Mouse (Mus musculus) mesoderm, embryonic 11.5 days (tissue): ENCODE data around the gene Apol7a.
A peak's percentile ranks its signal among the peaks of the same experiment; 100 is the strongest.

ENCODE experiments used
- DNase-seq: peaks from one replicate; pipeline ENCODE4 v3.0.0-alpha.2; 2012; ENCODE audit warnings: low read depth, low spot score

The Apol7a gene

DNA sequence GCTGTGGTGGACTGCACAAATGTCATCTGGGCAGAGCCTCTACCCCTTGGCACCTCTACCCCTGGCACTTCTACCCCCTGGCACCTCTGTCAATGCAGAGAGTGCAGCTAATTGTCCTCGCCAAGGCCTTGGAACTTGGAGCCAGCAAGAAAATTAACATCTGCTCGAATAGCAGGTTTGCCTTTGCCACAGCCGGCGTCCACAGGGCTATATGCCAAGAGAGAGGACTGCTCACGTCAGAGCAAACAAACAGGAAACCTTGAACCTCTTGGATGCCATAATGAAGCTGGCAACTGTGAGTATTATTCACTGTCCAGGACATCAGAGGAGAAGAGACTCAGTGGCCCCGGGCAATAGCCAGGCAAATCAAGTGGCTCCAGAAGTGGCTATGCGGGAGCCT lies 22.0 kb downstream of the Apol7a start:
- DNase-seq, result no peak

GRCm38 (mm10) chr15:77370588-77370987 lies 28.3 kb downstream of the Apol7a start:
- no peak for DNase-seq

GRCm38 (mm10) chr15:77369981-77370380 lies 28.9 kb downstream of the Apol7a start:
- no peak for DNase-seq

GRCm38 (mm10) chr15:77368818-77369320 lies 30.0 kb downstream of the Apol7a start:
- DNase-seq, result no peak

DNA sequence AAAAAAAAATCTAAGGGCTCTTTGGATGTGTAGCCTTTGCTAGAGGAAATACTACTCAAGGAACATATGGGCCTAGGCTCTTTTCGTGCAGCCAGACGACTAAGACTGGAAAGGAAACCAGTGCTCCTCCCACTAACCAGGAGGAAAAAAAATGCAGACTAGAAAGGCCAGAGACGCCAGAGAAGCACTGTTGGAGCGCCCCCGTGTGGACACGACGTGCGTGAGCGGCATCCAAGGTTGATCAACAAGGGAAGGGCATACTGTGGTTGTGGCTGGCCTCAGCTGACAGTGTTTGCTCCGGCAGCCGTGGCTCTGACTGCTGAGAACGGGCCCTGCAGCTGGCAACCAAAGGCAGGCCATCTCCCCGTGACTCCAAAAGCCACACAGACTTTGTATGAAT lies 30.8 kb downstream of the Apol7a start:
- peak; percentile 94 for DNase-seq

DNA sequence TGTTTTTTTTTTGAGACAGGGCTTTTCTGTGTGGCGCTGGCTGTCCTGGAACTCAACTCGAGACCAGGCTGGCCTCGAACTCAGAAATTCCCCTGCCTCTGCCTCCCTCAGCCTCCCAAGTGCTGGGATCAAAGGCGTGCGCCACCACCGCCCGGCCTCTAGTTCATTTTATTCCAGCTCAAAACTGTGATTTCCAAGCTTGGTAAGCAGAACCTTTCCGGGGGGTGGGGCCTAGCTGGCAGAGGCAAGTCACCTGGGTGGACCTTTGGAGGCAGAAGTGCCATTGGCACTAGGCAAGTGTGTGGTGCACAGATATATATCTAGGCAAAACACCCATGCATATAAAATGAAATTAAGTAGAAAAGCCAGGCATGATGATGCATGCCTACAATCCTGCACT lies 31.4 kb downstream of the Apol7a start:
- no peak for DNase-seq

DNA sequence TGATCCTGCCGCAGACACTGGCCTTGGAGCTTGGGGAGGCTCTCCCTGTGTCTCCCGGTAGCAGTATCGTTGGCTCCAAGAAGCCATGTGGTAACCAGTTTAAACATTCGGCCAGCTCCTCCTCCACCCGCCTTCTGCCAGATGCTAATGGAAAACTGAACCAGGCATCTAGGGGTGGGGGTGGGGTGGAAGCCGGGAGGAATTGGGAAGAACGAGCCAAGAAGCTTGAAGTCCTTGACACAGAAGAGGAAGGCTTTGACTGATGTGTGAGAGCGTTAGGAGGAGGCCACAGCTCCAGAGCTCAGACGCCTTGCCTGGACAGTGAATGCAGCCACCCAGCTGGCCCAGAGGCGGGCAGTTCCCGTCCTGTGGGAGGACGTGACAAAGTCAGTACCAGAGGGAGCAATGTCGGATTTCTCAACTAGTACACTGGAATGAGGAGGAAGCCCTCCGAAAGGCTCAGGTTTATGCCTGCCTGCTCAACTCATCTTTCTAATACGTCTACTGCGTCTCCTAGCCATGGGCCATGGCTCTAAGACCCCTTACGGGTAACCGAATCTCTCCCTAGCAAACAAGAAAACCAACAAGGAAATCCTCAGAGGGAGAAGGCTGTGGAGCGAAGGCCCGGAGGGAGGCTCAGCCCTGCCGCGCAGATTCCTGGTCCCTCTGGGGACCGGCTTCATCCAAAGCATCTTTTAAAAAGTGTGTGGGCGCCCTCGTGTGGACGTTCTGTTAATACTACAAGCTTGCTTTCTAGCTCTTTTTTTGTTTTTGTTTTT lies 32.0 kb downstream of the Apol7a start:
- DNase-seq, result peak; percentile 94

DNA sequence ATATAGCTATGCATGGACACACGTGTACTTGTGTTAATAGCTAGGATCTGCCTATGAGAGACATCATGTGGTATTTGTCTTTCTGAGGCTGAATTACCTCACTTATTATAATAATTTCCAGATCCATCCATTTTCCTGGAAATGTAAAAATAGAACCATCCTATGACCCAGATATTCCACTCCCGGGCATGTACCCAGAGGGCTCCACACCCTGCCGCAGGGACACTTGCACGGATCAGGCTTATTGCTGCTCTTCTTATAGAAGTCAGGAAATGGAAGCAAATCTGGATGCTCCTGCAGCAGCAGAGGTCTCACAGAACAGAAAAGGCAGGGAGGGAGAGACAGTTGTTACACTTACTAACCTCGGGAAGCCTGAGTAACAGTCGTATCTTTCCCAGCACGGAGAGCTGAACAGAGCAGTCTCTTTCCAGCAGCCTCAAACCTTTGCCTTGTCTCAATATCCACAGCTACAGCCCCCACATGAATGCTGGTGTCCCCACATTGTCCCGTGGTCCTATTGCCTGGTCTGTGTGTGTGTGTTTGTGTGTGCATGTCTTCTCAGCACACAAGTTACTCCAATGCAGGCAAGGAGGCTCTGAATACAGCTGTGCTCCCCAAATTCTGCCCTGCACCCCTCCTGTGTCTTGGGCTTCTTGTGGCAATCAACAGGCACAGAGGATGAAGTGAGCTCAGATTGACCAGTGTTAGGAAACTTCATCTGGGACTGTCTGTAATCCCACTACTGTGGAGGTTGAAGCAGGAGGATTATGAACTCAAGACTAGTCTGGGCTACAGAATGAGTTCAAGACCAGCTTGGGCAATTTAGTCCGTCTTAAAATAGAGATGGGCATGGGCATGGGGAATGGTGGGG lies 33.0 kb downstream of the Apol7a start:
- no peak for DNase-seq

GRCm38 (mm10) chr15:77364026-77364425 lies 34.9 kb downstream of the Apol7a start:
- no peak for DNase-seq

- no peak for DNase-seq
Measured at GRCm38 (mm10) chr15:77363578-77363977, 35.3 kb downstream of the Apol7a start.

DNA sequence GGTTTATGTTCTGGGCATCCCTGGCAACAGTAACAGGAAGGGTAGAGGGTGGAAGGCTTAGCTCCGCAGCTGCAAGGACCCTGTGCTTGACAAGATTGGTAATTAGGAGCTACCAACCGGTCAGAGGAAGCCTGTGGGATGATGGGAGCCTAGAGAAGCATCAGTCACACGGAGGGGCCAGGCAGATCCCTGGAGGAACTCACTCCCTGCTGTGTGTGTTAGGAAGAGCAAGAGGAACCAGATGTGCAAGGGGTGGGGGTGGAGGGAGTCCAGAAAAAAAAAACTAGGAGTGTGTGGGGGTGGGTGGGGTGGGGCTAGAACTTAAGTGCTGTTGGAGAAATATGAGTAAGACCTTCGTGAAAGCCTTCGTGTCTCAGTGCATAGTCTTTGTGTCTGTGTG lies 36.0 kb downstream of the Apol7a start:
- DNase-seq, result no peak

GRCm38 (mm10) chr15:77359905-77360304 lies 39.0 kb downstream of the Apol7a start:
- no peak for DNase-seq

GRCm38 (mm10) chr15:77359486-77359885 lies 39.4 kb downstream of the Apol7a start:
- no peak for DNase-seq

GRCm38 (mm10) chr15:77359084-77359483 lies 39.8 kb downstream of the Apol7a start:
- DNase-seq, result no peak

- peak; percentile 95 for DNase-seq
Measured at GRCm38 (mm10) chr15:77358320-77359040, 40.4 kb downstream of the Apol7a start.

DNA sequence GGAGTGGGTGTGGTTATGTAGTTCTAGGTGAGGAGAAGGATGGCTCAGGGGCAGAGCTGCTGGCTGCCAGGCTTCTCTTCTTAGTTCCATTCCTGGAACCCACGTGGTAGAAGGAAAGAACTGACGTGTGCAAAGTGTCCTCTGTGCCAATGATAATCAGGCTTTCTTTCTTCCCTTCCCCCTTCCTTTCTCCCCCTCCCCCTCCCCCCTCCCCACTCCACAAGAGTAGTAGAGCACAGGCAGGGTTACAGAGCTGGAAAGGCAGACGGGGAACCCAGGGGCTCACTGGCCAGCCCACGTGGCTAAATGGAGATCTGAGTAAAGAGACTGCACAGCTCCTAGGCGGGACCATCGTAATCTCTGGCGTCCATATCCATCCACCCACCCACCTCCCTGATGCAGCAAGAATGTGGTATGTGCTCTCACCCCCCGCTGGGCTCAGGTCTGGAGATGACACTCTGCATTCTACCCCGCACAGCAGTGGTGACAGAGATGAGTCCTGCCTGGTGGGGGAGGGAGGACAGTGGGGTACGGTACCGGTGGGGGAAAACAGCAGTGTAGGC lies 42.6 kb downstream of the Apol7a start:
- no peak for DNase-seq

DNA sequence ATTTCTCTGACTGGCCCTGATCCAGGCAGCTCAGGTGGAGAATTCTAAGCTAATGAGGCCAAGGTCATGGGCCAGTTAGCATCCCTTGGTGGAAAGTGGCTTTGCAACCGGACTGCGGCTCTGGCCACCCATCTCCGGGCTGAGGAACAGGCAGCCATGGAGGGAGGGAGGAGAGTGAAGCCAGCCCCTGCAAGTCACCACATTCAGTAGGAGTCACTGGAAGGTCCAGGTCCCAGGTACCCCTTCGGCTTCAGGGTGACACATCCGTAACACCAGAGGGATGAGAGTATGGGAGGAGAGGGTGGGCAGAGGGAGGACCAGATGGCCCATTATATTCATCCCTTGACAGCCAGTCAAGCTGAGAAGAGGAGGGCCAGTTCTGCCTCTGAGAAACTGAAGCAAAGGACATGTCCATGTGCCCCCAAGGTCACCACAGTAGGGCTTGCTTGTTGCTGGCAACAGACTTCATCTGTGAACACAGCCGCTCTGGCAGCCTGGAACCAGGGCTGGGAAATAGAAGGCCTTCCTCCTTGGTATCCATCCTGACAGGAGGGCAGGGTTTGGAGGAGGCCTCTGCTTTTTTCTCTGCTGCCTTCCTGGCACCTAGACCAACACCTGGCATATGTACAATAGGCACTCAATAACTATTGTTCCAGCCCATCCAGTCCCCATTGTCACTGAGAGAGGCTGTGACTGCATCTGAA lies 43.9 kb downstream of the Apol7a start:
- DNase-seq, result no peak

- no peak for DNase-seq
Measured at GRCm38 (mm10) chr15:77354496-77354847, 44.4 kb downstream of the Apol7a start.

DNA sequence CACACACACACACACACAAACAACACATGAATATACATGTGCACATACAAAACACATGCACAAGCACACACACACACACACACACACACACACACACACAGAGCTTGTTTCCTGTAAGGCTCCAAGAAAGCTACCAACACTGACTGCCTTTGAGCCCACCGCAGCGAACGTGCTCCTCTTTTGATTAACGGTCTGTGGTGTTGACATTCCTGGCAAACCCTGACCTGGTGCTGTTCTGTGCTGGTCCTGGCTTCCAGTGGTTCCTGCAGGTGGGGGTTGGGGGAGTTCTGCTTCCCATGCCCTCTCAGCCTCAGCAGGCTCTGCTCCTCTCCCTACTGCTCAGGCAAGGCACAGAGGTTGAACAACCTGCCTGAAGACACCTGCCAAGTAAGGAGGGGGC lies 45.1 kb downstream of the Apol7a start:
- no peak for DNase-seq

DNA sequence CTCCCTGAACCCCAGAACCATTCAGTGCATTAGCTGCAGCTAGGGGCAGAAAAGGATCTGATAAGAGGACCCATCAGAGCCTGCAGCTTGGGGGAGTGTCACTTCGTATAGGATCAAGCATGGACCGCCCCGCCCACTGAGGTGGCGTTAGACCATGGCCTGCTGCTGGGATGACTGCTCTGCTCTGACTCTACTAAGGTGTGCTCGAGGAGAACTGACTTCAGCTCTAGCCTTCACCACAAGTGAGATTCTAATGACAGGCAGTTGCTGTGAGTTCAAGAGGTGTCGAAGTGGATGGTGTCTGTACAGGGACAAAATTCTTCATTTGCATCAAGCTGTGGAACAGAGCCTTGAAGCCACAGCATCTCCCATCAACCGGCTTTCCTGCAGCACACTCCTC lies 46.0 kb downstream of the Apol7a start:
- no peak for DNase-seq

DNA sequence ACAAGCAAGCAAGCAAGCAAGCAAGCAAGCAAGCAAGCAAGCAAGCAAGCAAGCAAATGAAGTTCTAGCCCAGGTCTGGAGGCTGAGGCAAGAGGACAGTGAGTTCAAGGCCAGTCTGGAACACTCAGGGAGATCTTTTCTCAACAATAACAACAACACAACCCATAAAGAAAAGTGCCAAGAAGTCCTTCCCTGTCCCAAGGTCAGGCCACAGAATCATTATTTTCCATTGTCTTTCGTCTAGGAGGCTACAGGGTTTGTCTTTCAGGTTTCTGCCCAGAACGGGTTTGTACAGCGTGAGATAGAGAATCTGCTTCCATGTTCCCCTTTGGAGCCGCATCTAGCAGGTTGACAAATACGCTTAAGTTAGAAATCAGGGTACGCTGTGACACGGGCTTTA lies 48.8 kb downstream of the Apol7a start:
- no peak for DNase-seq
